Mouse (Mus musculus): ENCODE measurements around the gene Tcea3. TPM values are rescaled to one million over a fixed set of nuclear protein-coding genes. Genes with fewer than 3 reads are reported as not detected.
A peak's percentile ranks its signal among the peaks of the same experiment; 100 is the strongest.

The Tcea3 gene
- 12.0 and 14.3 TPM in 2 replicates for polyA plus RNA-seq (2014; fragmentation: Nextera tagmentation; extraction: Ambion mirVana)

GRCm38 (mm10) chr4:136247729-136248463, at the start of gene Tcea3:
Gene Tcea3, plus strand, starts transcription at chr4:136247729.
- no peak for TF ChIP-seq CTCF (IDR thresholded peaks at IDR 0.05; ENCODE audit: low read depth)
- peak; percentile 53; the same call in 1 of the 2 replicates for ATAC-seq (ENCODE audit: insufficient read depth)

GRCm38 (mm10) chr4:136198846-136199245, 48.7 kb upstream of the Tcea3 start:
- peaks cover 8% of the 10 kb centered on the region; the same call in 1 of the 2 replicates for H3K36me3 ChIP-seq (ENCODE audit: insufficient read depth)
- WGBS: 73% methylated on average over 7 of the region's 7 CpGs
- ATAC-seq (ENCODE audit: insufficient read depth): no peak

More at GRCm38 (mm10) chr4:136247729-136248463, at the start of gene Tcea3:
- Histone ChIP-seq H3K4me1 (ENCODE audit: insufficient read depth) (peaks cover 16% of the 10 kb centered on the region), H3K27ac (ENCODE audit: low read depth) (no peak within 1 kb of the TSS), H3K4me3 (ENCODE audit: low read depth, low read length) (peak within 1 kb of the TSS; percentile 50), H3K9me3 (ENCODE audit: low read depth, low read length) (no peaks in the 10 kb centered on the region), H3K9ac (peak within 1 kb of the TSS; percentile 60), H3K27me3 (ENCODE audit: insufficient read depth, low read length) (peaks cover 54% of the 10 kb centered on the region), H3K4me2 (peak within 1 kb of the TSS; percentile 93), H3K36me3 (ENCODE audit: insufficient read depth) (peaks cover 8% of the 10 kb centered on the region; the same call in 1 of the 2 replicates)
- under 1% methylated on average over 46 of the region's 46 CpGs for WGBS
- DNase-seq: peak; percentile 55

GRCm38 (mm10) chr4:136199562-136200292, 47.8 kb upstream of the Tcea3 start:
- 25% methylated on average over 9 of the region's 9 CpGs for WGBS
- no peak overlapping the region for H3K4me3 ChIP-seq (ENCODE audit: low read depth, low read length)
- H3K27me3 ChIP-seq (ENCODE audit: insufficient read depth, low read length): no peaks in the 10 kb centered on the region
- DNase-seq (peak; percentile 86), ATAC-seq (ENCODE audit: insufficient read depth) (no peak)
- peak; percentile 93 for TF ChIP-seq CTCF (IDR thresholded peaks at IDR 0.05; ENCODE audit: low read depth)
- H3K9ac ChIP-seq: no peak overlapping the region
- 0 out of 2 replicates have a peak, but pooled peaks cover 2% of the 10 kb centered on the region for H3K36me3 ChIP-seq (ENCODE audit: insufficient read depth)
- H3K4me1 ChIP-seq (ENCODE audit: insufficient read depth): no peaks in the 10 kb centered on the region
- H3K27ac ChIP-seq (ENCODE audit: low read depth): no peak overlapping the region
- no peaks in the 10 kb centered on the region for H3K9me3 ChIP-seq (ENCODE audit: low read depth, low read length)
- no peak overlapping the region for H3K4me2 ChIP-seq

More at GRCm38 (mm10) chr4:136198846-136199245, 48.7 kb upstream of the Tcea3 start:
- Histone ChIP-seq H3K4me2 (no peak overlapping the region), H3K4me1 (ENCODE audit: insufficient read depth) (no peaks in the 10 kb centered on the region), H3K9ac (no peak overlapping the region), H3K9me3 (ENCODE audit: low read depth, low read length) (no peaks in the 10 kb centered on the region), H3K27ac (ENCODE audit: low read depth) (no peak overlapping the region), H3K27me3 (ENCODE audit: insufficient read depth, low read length) (no peaks in the 10 kb centered on the region), H3K4me3 (ENCODE audit: low read depth, low read length) (no peak overlapping the region)
- TF ChIP-seq CTCF (IDR thresholded peaks at IDR 0.05; ENCODE audit: low read depth): no peak
- no peak for DNase-seq

- peak; percentile 39; the same call in 1 of the 2 replicates for ATAC-seq (ENCODE audit: insufficient read depth)
- WGBS: under 1% methylated on average over 9 of the region's 9 CpGs
- peak; percentile 95 for TF ChIP-seq CTCF (IDR thresholded peaks at IDR 0.05; ENCODE audit: low read depth)
- Histone ChIP-seq H3K36me3 (ENCODE audit: insufficient read depth) (no peaks in the 10 kb centered on the region), H3K4me3 (ENCODE audit: low read depth, low read length) (no peak overlapping the region), H3K9ac (no peak overlapping the region), H3K9me3 (ENCODE audit: low read depth, low read length) (no peaks in the 10 kb centered on the region), H3K4me1 (ENCODE audit: insufficient read depth) (0 out of 2 replicates have a peak, but pooled peaks cover 6% of the 10 kb centered on the region), H3K4me2 (no peak overlapping the region), H3K27ac (ENCODE audit: low read depth) (no peak overlapping the region), H3K27me3 (ENCODE audit: insufficient read depth, low read length) (no peaks in the 10 kb centered on the region)
- DNase-seq: peak; percentile 96
Observed at GRCm38 (mm10) chr4:136202509-136202908, 45.0 kb upstream of the Tcea3 start.

GRCm38 (mm10) chr4:136204775-136205174, 42.8 kb upstream of the Tcea3 start:
- H3K27me3 ChIP-seq (ENCODE audit: insufficient read depth, low read length): no peaks in the 10 kb centered on the region
- H3K9me3 ChIP-seq (ENCODE audit: low read depth, low read length): no peaks in the 10 kb centered on the region
- no peak overlapping the region for H3K4me3 ChIP-seq (ENCODE audit: low read depth, low read length)
- 52% methylated on average over 2 of the region's 2 CpGs for WGBS
- no peak overlapping the region for H3K4me2 ChIP-seq
- DNase-seq (no peak), ATAC-seq (ENCODE audit: insufficient read depth) (no peak)
- TF ChIP-seq CTCF (IDR thresholded peaks at IDR 0.05; ENCODE audit: low read depth): no peak
- no peak overlapping the region for H3K9ac ChIP-seq
- H3K36me3 ChIP-seq (ENCODE audit: insufficient read depth): no peaks in the 10 kb centered on the region
- 0 out of 2 replicates have a peak, but pooled peaks cover 10% of the 10 kb centered on the region for H3K4me1 ChIP-seq (ENCODE audit: insufficient read depth)
- H3K27ac ChIP-seq (ENCODE audit: low read depth): no peak overlapping the region

- Histone ChIP-seq H3K4me3 (ENCODE audit: low read depth, low read length) (peak within 1 kb of the TSS; percentile 53), H3K27ac (ENCODE audit: low read depth) (peak within 1 kb of the TSS; percentile 48; the same call in 1 of the 2 replicates), H3K9me3 (ENCODE audit: low read depth, low read length) (no peaks in the 10 kb centered on the region), H3K9ac (peak within 1 kb of the TSS; percentile 58), H3K36me3 (ENCODE audit: insufficient read depth) (no peaks in the 10 kb centered on the region), H3K4me2 (peak within 1 kb of the TSS; percentile 84), H3K4me1 (ENCODE audit: insufficient read depth) (0 out of 2 replicates have a peak, but pooled peaks cover 10% of the 10 kb centered on the region), H3K27me3 (ENCODE audit: insufficient read depth, low read length) (no peaks in the 10 kb centered on the region)
- under 1% methylated on average over 54 of the region's 54 CpGs for WGBS
- ATAC-seq (ENCODE audit: insufficient read depth) (peak; percentile 94), DNase-seq (peak; percentile 99)
- TF ChIP-seq CTCF (IDR thresholded peaks at IDR 0.05; ENCODE audit: low read depth): no peak
Observed at GRCm38 (mm10) chr4:136206033-136206893, 41.3 kb upstream of the Tcea3 start, which contains the start of gene Asap3. Gene Asap3, plus strand, starts transcription at chr4:136206365.

All from lung, embryonic 14.5 days (tissue).